Mouse (Mus musculus) neural tube, postnatal 0 days (tissue): Measurements from ENCODE around the gene Gm14401. TPM values are rescaled to one million over a fixed set of nuclear protein-coding genes. Genes with fewer than 3 reads are reported as not detected.

ENCODE experiments used
- polyA plus RNA-seq: library from polyadenylated mRNA; unstranded; fragments of >200 nt; fragmentation: Nextera tagmentation; extraction: Ambion mirVana; gene quantifications from 2 replicates; pipeline ENCODE4 v1.2.1, GENCODE M21; 2015

The Gm14401 gene
- not detected in 2 replicates for polyA plus RNA-seq

DNA sequence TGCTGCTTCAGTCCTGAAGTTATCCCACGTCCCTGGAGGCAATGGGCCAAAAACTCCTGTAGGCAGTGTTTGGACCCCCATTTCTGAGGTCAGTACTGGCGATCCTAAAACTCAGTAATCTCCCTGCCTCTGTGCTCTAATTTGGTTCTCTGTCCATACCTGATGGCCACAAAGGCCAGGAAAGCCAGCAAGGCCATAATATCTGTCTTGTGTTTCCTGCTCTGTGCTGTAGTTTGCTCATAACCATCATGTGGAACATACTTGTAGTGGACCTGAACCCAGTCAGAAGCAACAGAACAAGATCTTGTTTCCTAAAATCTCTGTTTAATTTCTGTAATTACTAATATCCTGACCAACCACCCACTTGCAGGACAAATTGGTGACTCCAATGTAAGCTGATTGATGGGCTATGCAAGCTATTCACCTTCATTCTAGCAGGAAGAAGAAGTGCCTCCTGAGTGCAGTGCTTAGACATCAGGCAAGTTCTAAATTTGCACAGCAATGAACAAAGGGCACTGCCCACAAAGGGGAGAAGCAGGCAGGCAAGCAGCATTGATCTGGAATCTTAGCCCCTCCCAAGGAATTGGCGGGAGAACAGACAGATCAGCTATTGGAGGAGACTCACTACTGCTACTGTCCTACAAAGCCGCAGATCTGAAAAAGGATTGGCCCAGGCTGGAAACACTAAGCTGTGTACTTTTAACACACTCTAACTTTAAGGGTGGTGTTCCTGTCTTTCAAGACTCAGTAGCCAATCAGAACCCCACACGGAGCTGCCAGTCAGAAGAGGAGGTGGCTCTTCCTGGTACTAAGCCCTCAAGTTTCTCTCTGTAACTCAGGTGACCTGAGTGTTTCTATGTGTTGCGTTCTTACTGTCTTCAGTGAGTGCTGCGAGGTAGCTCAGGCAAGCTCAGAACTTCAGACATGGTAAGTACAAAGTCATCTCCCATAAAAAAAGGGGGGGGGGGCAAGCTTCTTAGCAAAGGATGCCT is at the start of gene Gm14401:
Gm14401 (plus strand) TSS at position 889 of the 992 bp plus-strand sequence.

Other genes starting within 250 kb of the Gm14401 start
- gene Gm14408, start 243.2 kb upstream of the Gm14401 start, polyA plus RNA-seq, result not detected in 2 replicates
- gene Gm14296, start 146.5 kb upstream of the Gm14401 start, polyA plus RNA-seq, result 9.9 and 10.1 TPM in 2 replicates
- 12.9 and 13.3 TPM in 2 replicates for gene Gm14419, start 73.4 kb upstream of the Gm14401 start, polyA plus RNA-seq
- gene Gm14410, start 132.1 kb downstream of the Gm14401 start, polyA plus RNA-seq, result 42.9 and 49.3 TPM in 2 replicates
- gene Gm14409, start 192.7 kb downstream of the Gm14401 start, polyA plus RNA-seq, result not detected in 2 replicates
- 0.59 and 0.83 TPM in 2 replicates for gene Gm14412, start 250.0 kb downstream of the Gm14401 start, polyA plus RNA-seq